Comparison of ENCODE assay signal across 8 mouse cellular contexts in the genomic region with DNA sequence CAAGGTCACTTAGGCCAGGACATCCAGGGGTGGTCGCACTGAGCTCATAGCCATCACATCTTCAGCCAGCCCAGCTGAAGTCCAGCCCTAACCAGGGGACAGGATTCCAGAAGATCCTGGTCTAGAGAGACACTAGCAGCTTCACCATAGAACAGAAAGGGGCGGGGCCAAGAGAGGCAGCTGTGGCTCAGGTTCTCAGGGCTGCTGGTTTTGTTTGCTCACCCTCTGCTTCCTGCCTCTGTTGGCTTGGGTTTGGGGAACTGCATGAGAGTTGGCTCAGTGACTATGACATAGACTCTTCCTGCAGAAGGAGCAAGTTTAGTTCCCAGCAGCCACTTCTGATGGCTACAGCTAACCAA. TPM values are rescaled to one million over a fixed set of nuclear protein-coding genes. Genes with fewer than 3 reads are reported as not detected.
A peak's percentile ranks its signal among the peaks of the same experiment; 100 is the strongest.
DNase-seq lines count a peak whose midpoint lies in the region; ATAC-seq and TF ChIP-seq lines count a peak whose summit lies in the region.

No protein-coding gene starts in this region.

- no peak for ATAC-seq in midbrain, embryonic 15.5 days (replicated peaks)
- ATAC-seq in hindbrain, embryonic 13.5 days (ENCODE audit: low FRiP score) = no peak

- peak overlapping the region in 1 of 2 experiments; percentile 24; a peak in 1 of 4 replicates for H3K4me3 ChIP-seq in MEL (ENCODE audit: control insufficient read depth in 1 of 2, insufficient read depth in 1 of 2, low read depth in 2 of 2, low read length in 2 of 2)
- no peak overlapping the region for H3K4me3 ChIP-seq in olfactory bulb, adult 2 months (ENCODE audit: insufficient read depth, low read depth, low read length)
- no peak overlapping the region for H3K4me3 ChIP-seq in midbrain, embryonic 15.5 days
- H3K4me3 ChIP-seq in hindbrain, embryonic 13.5 days = no peak overlapping the region

- H3K27me3 ChIP-seq in MEL (ENCODE audit: control insufficient read depth in 1 of 2, insufficient read depth in 2 of 2, low read length in 2 of 2) = no peaks in the 10 kb centered on the region
- no peaks in the 10 kb centered on the region for H3K27me3 ChIP-seq in midbrain, embryonic 15.5 days (replicated peaks)
- H3K27me3 ChIP-seq in hindbrain, embryonic 13.5 days = no peaks in the 10 kb centered on the region

- DNase-seq in gastrocnemius, postnatal 25 days = peak; percentile 50
- no peak for DNase-seq in gastrocnemius, postnatal 10 days
- DNase-seq in MEL (ENCODE audit: low read depth, low spot score) = peak; percentile 92
- DNase-seq in large intestine, adult 2 months (ENCODE audit: low read depth, low spot score) = peak; percentile 45
- DNase-seq in frontal cortex, adult 2 months (ENCODE audit: extremely low spot score in 1 of 2, low spot score in 1 of 2) = no peak

- TF ChIP-seq EP300 in MEL (IDR thresholded peaks at IDR 0.05; ENCODE audit: low read depth in 1 of 2, low read length in 2 of 2) = no peak; a peak in 1 of 4 replicates

- no peak overlapping the region for H3K4me2 ChIP-seq in midbrain, embryonic 15.5 days
- no peak overlapping the region for H3K4me2 ChIP-seq in hindbrain, embryonic 13.5 days

- peak overlapping the region; percentile 21 for H3K9ac ChIP-seq in MEL (ENCODE audit: control insufficient read depth, low read depth, low read length, poor library complexity, severe bottlenecking)
- no peak overlapping the region for H3K9ac ChIP-seq in midbrain, embryonic 15.5 days
- no peak overlapping the region for H3K9ac ChIP-seq in hindbrain, embryonic 13.5 days

- H3K4me1 ChIP-seq in MEL (ENCODE audit: control insufficient read depth in 1 of 2, insufficient read depth in 2 of 2, low read length in 2 of 2) = peaks cover 8 to 21% of the 10 kb centered on the region in 2 experiments
- H3K4me1 ChIP-seq in olfactory bulb, adult 2 months (ENCODE audit: control insufficient read depth, insufficient read depth, low read length) = peaks cover 21% of the 10 kb centered on the region
- H3K4me1 ChIP-seq in midbrain, embryonic 15.5 days = peaks cover 23% of the 10 kb centered on the region
- peaks cover 28% of the 10 kb centered on the region for H3K4me1 ChIP-seq in hindbrain, embryonic 13.5 days (replicated peaks)

- H3K79me2 ChIP-seq in MEL (ENCODE audit: control insufficient read depth, insufficient read depth, low read length, poor library complexity) = peaks cover 25% of the 10 kb centered on the region

- no peaks in the 10 kb centered on the region for H3K9me3 ChIP-seq in MEL (replicated peaks; ENCODE audit: insufficient read depth, low read length)
- no peaks in the 10 kb centered on the region for H3K9me3 ChIP-seq in midbrain, embryonic 15.5 days
- no peaks in the 10 kb centered on the region for H3K9me3 ChIP-seq in hindbrain, embryonic 13.5 days

- no peak for TF ChIP-seq CTCF in MEL (IDR thresholded peaks at IDR 0.05 in 2 of 3, conservative IDR thresholded peaks at IDR 0.05 in 1 of 3; ENCODE audit: control insufficient read depth in 1 of 3, insufficient read depth in 1 of 3, low read depth in 2 of 3, low read length in 3 of 3, poor library complexity in 1 of 3, severe bottlenecking in 1 of 3)
- TF ChIP-seq CTCF in olfactory bulb, adult 2 months (IDR thresholded peaks at IDR 0.05; ENCODE audit: insufficient read depth, low read depth, low read length) = no peak

- H3K36me3 ChIP-seq in MEL (ENCODE audit: control insufficient read depth in 1 of 2, insufficient read depth in 2 of 2, low read length in 2 of 2) = peaks cover 0 to 14% of the 10 kb centered on the region in 2 experiments; a peak in 2 of 4 replicates
- H3K36me3 ChIP-seq in midbrain, embryonic 15.5 days (replicated peaks) = peaks cover 8% of the 10 kb centered on the region; the same call in 1 of the 2 replicates
- peaks cover 10% of the 10 kb centered on the region for H3K36me3 ChIP-seq in hindbrain, embryonic 13.5 days

- WGBS in large intestine, adult 2 months = 34% methylated on average over 2 of the region's 2 CpGs
- 98% methylated on average over 2 of the region's 2 CpGs for WGBS in olfactory bulb, adult 2 months
- 92% methylated on average over 2 of the region's 2 CpGs for WGBS in midbrain, embryonic 15.5 days
- 89% methylated on average over 2 of the region's 2 CpGs for WGBS in hindbrain, embryonic 13.5 days

- peak overlapping the region; percentile 93 for H3K27ac ChIP-seq in MEL (ENCODE audit: control insufficient read depth, low read depth, low read length)
- peak overlapping the region; percentile 24; the same call in 1 of the 2 replicates for H3K27ac ChIP-seq in olfactory bulb, adult 2 months (ENCODE audit: insufficient read depth, low read depth, low read length)
- H3K27ac ChIP-seq in midbrain, embryonic 15.5 days = no peak overlapping the region
- no peak overlapping the region for H3K27ac ChIP-seq in hindbrain, embryonic 13.5 days

- no peak for TF ChIP-seq RAD21 in MEL (IDR thresholded peaks at IDR 0.05; ENCODE audit: low read depth, low read length)

- no peak for TF ChIP-seq POLR2A in MEL (IDR thresholded peaks at IDR 0.05; ENCODE audit: control insufficient read depth in 1 of 2, insufficient read depth in 1 of 2, low read depth in 1 of 2, low read length in 2 of 2, poor library complexity in 1 of 2)
- no peak for TF ChIP-seq POLR2A in olfactory bulb, adult 2 months (IDR thresholded peaks at IDR 0.05; ENCODE audit: insufficient read depth, low read depth, low read length)

RNA-seq across cellular contexts. Expression of a gene that starts 1.9 kb away (rescaled TPM):
- total RNA-seq in gastrocnemius, postnatal 25 days (2021) = 1 to 10 TPM; 8.2 to 9.2 TPM
- 10 to 100 TPM in 1 of 2 experiments, 1 to 10 TPM in 1; 8.5 to 11.0 TPM for total RNA-seq in gastrocnemius, postnatal 10 days (2021)
- 12.3 and 12.6 TPM in 2 replicates for total RNA-seq in MEL (2012; rRNA removed)
- 10 to 100 TPM in 1 of 2 experiments, not detected in 1; 24.1 TPM for polyA plus RNA-seq in MEL (2012; ENCODE audit: insufficient read depth in 1 of 2, insufficient read length in 2 of 2, low read depth in 1 of 2, low replicate concordance in 2 of 2, missing spikeins in 1 of 2)
- polyA plus RNA-seq in large intestine, adult 2 months (2012; rRNA removed) = 18.5 and 26.1 TPM in 2 replicates
- polyA plus RNA-seq in olfactory bulb, adult 2 months (2012; ENCODE audit: insufficient read depth, insufficient read length, low replicate concordance, missing spikeins) = not detected in 2 replicates
- 17.8 and 18.9 TPM in 2 replicates for polyA plus RNA-seq in midbrain, embryonic 15.5 days (2015; fragmentation: Nextera tagmentation; extraction: Ambion mirVana)
- 13.1 and 13.9 TPM in 2 replicates for polyA plus RNA-seq in hindbrain, embryonic 13.5 days (2015; fragmentation: Nextera tagmentation; extraction: Ambion mirVana)
- polyA plus RNA-seq in frontal cortex, adult 2 months (2012; rRNA removed) = 31.6 and 34.6 TPM in 2 replicates

RNA-seq across cellular contexts. Expression of a gene that starts 27.2 kb away (rescaled TPM):
- 1 to 10 TPM in 1 of 2 experiments, under 1 TPM in 1; 0.64 to 1.4 TPM for total RNA-seq in gastrocnemius, postnatal 25 days (2021)
- total RNA-seq in gastrocnemius, postnatal 10 days (2021) = 10 to 100 TPM in 1 of 2 experiments, 1 to 10 TPM in 1; 1.2 to 96.6 TPM
- total RNA-seq in MEL (2012; rRNA removed) = 0.20 and 0.23 TPM in 2 replicates
- polyA plus RNA-seq in MEL (2012; ENCODE audit: insufficient read depth in 1 of 2, insufficient read length in 2 of 2, low read depth in 1 of 2, low replicate concordance in 2 of 2, missing spikeins in 1 of 2) = under 1 TPM in 1 of 2 experiments, not detected in 1; 0.19 TPM
- 6.9 and 21.8 TPM in 2 replicates for polyA plus RNA-seq in large intestine, adult 2 months (2012; rRNA removed)
- polyA plus RNA-seq in olfactory bulb, adult 2 months (2012; ENCODE audit: insufficient read depth, insufficient read length, low replicate concordance, missing spikeins) = not detected in 2 replicates
- polyA plus RNA-seq in midbrain, embryonic 15.5 days (2015; fragmentation: Nextera tagmentation; extraction: Ambion mirVana) = 28.9 and 34.3 TPM in 2 replicates
- 23.8 and 25.2 TPM in 2 replicates for polyA plus RNA-seq in hindbrain, embryonic 13.5 days (2015; fragmentation: Nextera tagmentation; extraction: Ambion mirVana)
- 1.2 and 1.3 TPM in 2 replicates for polyA plus RNA-seq in frontal cortex, adult 2 months (2012; rRNA removed)

RNA-seq across cellular contexts. Expression of a gene that starts 34.3 kb away (rescaled TPM):
- total RNA-seq in gastrocnemius, postnatal 25 days (2021) = 10 to 100 TPM; 21.0 to 25.8 TPM
- total RNA-seq in gastrocnemius, postnatal 10 days (2021) = 10 to 100 TPM; 31.2 to 34.3 TPM
- total RNA-seq in MEL (2012; rRNA removed) = 46.8 and 47.6 TPM in 2 replicates
- polyA plus RNA-seq in MEL (2012; ENCODE audit: insufficient read depth in 1 of 2, insufficient read length in 2 of 2, low read depth in 1 of 2, low replicate concordance in 2 of 2, missing spikeins in 1 of 2) = 100 to 1,000 TPM in 1 of 2 experiments, not detected in 1; 118 TPM
- polyA plus RNA-seq in large intestine, adult 2 months (2012; rRNA removed) = 30.8 and 34.3 TPM in 2 replicates
- not detected in 2 replicates for polyA plus RNA-seq in olfactory bulb, adult 2 months (2012; ENCODE audit: insufficient read depth, insufficient read length, low replicate concordance, missing spikeins)
- polyA plus RNA-seq in midbrain, embryonic 15.5 days (2015; fragmentation: Nextera tagmentation; extraction: Ambion mirVana) = 85.3 and 93.1 TPM in 2 replicates
- polyA plus RNA-seq in hindbrain, embryonic 13.5 days (2015; fragmentation: Nextera tagmentation; extraction: Ambion mirVana) = 87.8 and 95.3 TPM in 2 replicates
- 47.4 and 47.7 TPM in 2 replicates for polyA plus RNA-seq in frontal cortex, adult 2 months (2012; rRNA removed)

RNA-seq across cellular contexts. Expression of a gene that starts 47.2 kb away (rescaled TPM):
- under 1 TPM; 0.21 to 0.38 TPM for total RNA-seq in gastrocnemius, postnatal 25 days (2021)
- 1 to 10 TPM; 1.4 to 1.5 TPM for total RNA-seq in gastrocnemius, postnatal 10 days (2021)
- total RNA-seq in MEL (2012; rRNA removed) = 0.36 and 0.50 TPM in 2 replicates
- polyA plus RNA-seq in MEL (2012; ENCODE audit: insufficient read depth in 1 of 2, insufficient read length in 2 of 2, low read depth in 1 of 2, low replicate concordance in 2 of 2, missing spikeins in 1 of 2) = 1 to 10 TPM in 1 of 2 experiments, not detected in 1; 1.3 TPM
- polyA plus RNA-seq in large intestine, adult 2 months (2012; rRNA removed) = 0.50 and 0.95 TPM in 2 replicates
- polyA plus RNA-seq in olfactory bulb, adult 2 months (2012; ENCODE audit: insufficient read depth, insufficient read length, low replicate concordance, missing spikeins) = not detected in 2 replicates
- polyA plus RNA-seq in midbrain, embryonic 15.5 days (2015; fragmentation: Nextera tagmentation; extraction: Ambion mirVana) = 63.8 and 64.0 TPM in 2 replicates
- polyA plus RNA-seq in hindbrain, embryonic 13.5 days (2015; fragmentation: Nextera tagmentation; extraction: Ambion mirVana) = 21.4 and 22.1 TPM in 2 replicates
- 345 and 356 TPM in 2 replicates for polyA plus RNA-seq in frontal cortex, adult 2 months (2012; rRNA removed)

RNA-seq across cellular contexts. Expression of a gene that starts 55.9 kb away (rescaled TPM):
- total RNA-seq in gastrocnemius, postnatal 25 days (2021) = 10 to 100 TPM; 14.8 to 18.6 TPM
- 10 to 100 TPM; 15.2 to 18.5 TPM for total RNA-seq in gastrocnemius, postnatal 10 days (2021)
- total RNA-seq in MEL (2012; rRNA removed) = 5.2 and 6.8 TPM in 2 replicates
- polyA plus RNA-seq in MEL (2012; ENCODE audit: insufficient read depth in 1 of 2, insufficient read length in 2 of 2, low read depth in 1 of 2, low replicate concordance in 2 of 2, missing spikeins in 1 of 2) = 10 to 100 TPM in 1 of 2 experiments, not detected in 1; 17.1 TPM
- polyA plus RNA-seq in large intestine, adult 2 months (2012; rRNA removed) = 35.7 and 46.7 TPM in 2 replicates
- not detected in 2 replicates for polyA plus RNA-seq in olfactory bulb, adult 2 months (2012; ENCODE audit: insufficient read depth, insufficient read length, low replicate concordance, missing spikeins)
- polyA plus RNA-seq in midbrain, embryonic 15.5 days (2015; fragmentation: Nextera tagmentation; extraction: Ambion mirVana) = 105 and 121 TPM in 2 replicates
- 123 and 127 TPM in 2 replicates for polyA plus RNA-seq in hindbrain, embryonic 13.5 days (2015; fragmentation: Nextera tagmentation; extraction: Ambion mirVana)
- 154 and 170 TPM in 2 replicates for polyA plus RNA-seq in frontal cortex, adult 2 months (2012; rRNA removed)

Comparison
In these comparisons a context has a peak if more than half of its experiments do, and no peak if none do; other contexts are left out.
1. DNase-seq: peak in gastrocnemius, postnatal 25 days (single experiment), MEL (single experiment) and large intestine, adult 2 months (single experiment); none in gastrocnemius, postnatal 10 days (single experiment) and frontal cortex, adult 2 months (0 of 2).
2. H3K27ac ChIP-seq: peak in MEL (single experiment) and olfactory bulb, adult 2 months (single experiment); none in midbrain, embryonic 15.5 days (single experiment) and hindbrain, embryonic 13.5 days (single experiment).